Mouse (Mus musculus): ENCODE results near the gene Tax1bp3.

DNA sequence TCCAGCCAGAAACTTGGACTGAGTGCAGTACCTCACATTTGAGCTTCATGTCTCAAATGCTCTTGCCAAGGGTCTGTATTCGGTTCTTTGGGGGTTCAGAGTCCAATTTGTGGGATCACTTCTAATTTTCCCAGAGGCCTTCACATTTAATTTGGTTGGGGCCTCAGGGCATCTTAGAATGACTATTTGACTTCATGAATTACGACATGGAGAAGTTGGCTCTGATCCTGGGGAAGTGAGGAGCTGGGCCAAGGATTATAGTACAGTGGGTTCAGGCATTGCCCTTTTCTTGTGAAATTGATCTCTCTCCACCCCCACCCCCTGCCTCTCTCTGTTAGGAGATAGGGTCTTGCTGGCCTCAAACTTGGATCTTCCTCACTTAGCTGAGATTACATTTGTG is 24.1 kb downstream of the Tax1bp3 start:
- no peak for TF ChIP-seq CTCF (IDR thresholded peaks at IDR 0.05; ENCODE audit: low read depth)
- no peak for TF ChIP-seq EP300 (IDR thresholded peaks at IDR 0.05; ENCODE audit: low read depth)
